Mouse (Mus musculus): ENCODE results near the gene 5830473C10Rik. TPM values are rescaled to one million over a fixed set of nuclear protein-coding genes. Genes with fewer than 3 reads are reported as not detected.

The 5830473C10Rik gene
- polyA plus RNA-seq, 1 experiment from 2014 or later, result not detected

Other genes starting within 250 kb of the 5830473C10Rik start
- gene Ankrd17, start 194.5 kb upstream of the 5830473C10Rik start, polyA plus RNA-seq (2014; fragmentation: Nextera tagmentation; extraction: Ambion mirVana), result 28.7 and 29.8 TPM in 2 replicates
- gene Gm9958, start 193.9 kb upstream of the 5830473C10Rik start, polyA plus RNA-seq (2014; fragmentation: Nextera tagmentation; extraction: Ambion mirVana), result 5.5 and 6.4 TPM in 2 replicates
- 0.50 and 0.92 TPM in 2 replicates for gene Alb, start 100.2 kb upstream of the 5830473C10Rik start, polyA plus RNA-seq (2014; fragmentation: Nextera tagmentation; extraction: Ambion mirVana)
- 2.7 and 5.0 TPM in 2 replicates for gene Afp, start 70.4 kb upstream of the 5830473C10Rik start, polyA plus RNA-seq (2014; fragmentation: Nextera tagmentation; extraction: Ambion mirVana)
- gene Afm, start 42.2 kb upstream of the 5830473C10Rik start, polyA plus RNA-seq (2014; fragmentation: Nextera tagmentation; extraction: Ambion mirVana), result not detected in 2 replicates
- gene Rassf6, start 79.5 kb downstream of the 5830473C10Rik start, polyA plus RNA-seq (2014; fragmentation: Nextera tagmentation; extraction: Ambion mirVana), result 0.50 and 0.57 TPM in 2 replicates
- 0.15 TPM in 1 of 2 replicates, not detected in the other for gene Cxcl5, start 198.3 kb downstream of the 5830473C10Rik start, polyA plus RNA-seq (2014; fragmentation: Nextera tagmentation; extraction: Ambion mirVana)
- gene Ppbp, start 207.4 kb downstream of the 5830473C10Rik start, polyA plus RNA-seq (2014; fragmentation: Nextera tagmentation; extraction: Ambion mirVana), result 21.7 and 21.8 TPM in 2 replicates
- 71.4 and 79.6 TPM in 2 replicates for gene Pf4, start 211.3 kb downstream of the 5830473C10Rik start, polyA plus RNA-seq (2014; fragmentation: Nextera tagmentation; extraction: Ambion mirVana)
- not detected in 2 replicates for gene Cxcl3, start 225.0 kb downstream of the 5830473C10Rik start, polyA plus RNA-seq (2014; fragmentation: Nextera tagmentation; extraction: Ambion mirVana)
- gene Cxcl15, start 233.4 kb downstream of the 5830473C10Rik start, polyA plus RNA-seq (2014; fragmentation: Nextera tagmentation; extraction: Ambion mirVana), result 0.38 TPM in 1 of 2 replicates, not detected in the other

Data from neural tube, embryonic 11.5 days (tissue).